Mouse (Mus musculus) spleen, adult 2 months (tissue): ENCODE data around the gene Fdxr. TPM values are rescaled to one million over a fixed set of nuclear protein-coding genes. Genes with fewer than 3 reads are reported as not detected.

Experiments used
- DNase-seq, 2 experiments: peaks; one replicate each; pipeline versions ENCODE4 v3.0.0 to v3.0.0-alpha.2; 2012 to 2021; ENCODE audit warnings: low spot score in 2 of 2, low read depth in 1 of 2
- H3K27ac ChIP-seq: fragments of 200-500 bp; 2 replicates; pipeline ENCODE4 v1.5.1; 2012; ENCODE audit warnings: low read length, inconsistent platforms; ENCODE audit not compliant: insufficient read depth
- H3K27me3 ChIP-seq: fragments of 200-500 bp; 2 replicates; pipeline ENCODE4 v1.6.1; 2012; ENCODE audit warnings: mild to moderate bottlenecking, moderate library complexity, low read length, inconsistent platforms; ENCODE audit not compliant: control insufficient read depth, insufficient read depth
- H3K36me3 ChIP-seq: fragments of 200-500 bp; 2 replicates; pipeline ENCODE4 v1.6.1; 2012; ENCODE audit warnings: mild to moderate bottlenecking, low read length, inconsistent platforms; ENCODE audit not compliant: control insufficient read depth, insufficient read depth
- H3K4me1 ChIP-seq: fragments of 200-500 bp; 2 replicates; pipeline ENCODE4 v1.6.1; 2011; ENCODE audit warnings: inconsistent platforms; ENCODE audit not compliant: control insufficient read depth, insufficient read depth, insufficient read length
- H3K4me3 ChIP-seq: fragments of 200-500 bp; 2 replicates; pipeline ENCODE4 v1.5.1; 2011; ENCODE audit warnings: mild to moderate bottlenecking, inconsistent platforms; ENCODE audit not compliant: insufficient read depth, insufficient read length; ENCODE audit errors: extremely low read depth
- CTCF ChIP-seq: fragments of 200-500 bp; IDR thresholded peaks from 2 replicates; pipeline ENCODE4 v1.5.1; 2011; ENCODE audit warnings: mild to moderate bottlenecking, inconsistent platforms; ENCODE audit not compliant: insufficient read depth, insufficient read length, insufficient replicate concordance; ENCODE audit errors: extremely low read depth
- POLR2A ChIP-seq: fragments of 200-500 bp; IDR thresholded peaks from 2 replicates; pipeline ENCODE4 v1.6.1; 2011; ENCODE audit warnings: low read depth, low read length, inconsistent platforms
- WGBS: fragments of 180-500 bp; shearing (Covaris S2); methylation state at CpG from one replicate; pipeline ENCODE4 v1.1.7; 2018; 5-methylcytosine and 5-hydroxymethylcytosine counted together
- polyA plus RNA-seq: library from polyadenylated mRNA; depleted of rRNA; stranded (reverse); fragments of >200 nt; gene quantifications from 2 replicates; pipeline ENCODE4 v1.2.3, GENCODE M21; 2012; rRNA removed

Gene Fdxr
- polyA plus RNA-seq, 1 experiment, result 18.7 TPM

DNA sequence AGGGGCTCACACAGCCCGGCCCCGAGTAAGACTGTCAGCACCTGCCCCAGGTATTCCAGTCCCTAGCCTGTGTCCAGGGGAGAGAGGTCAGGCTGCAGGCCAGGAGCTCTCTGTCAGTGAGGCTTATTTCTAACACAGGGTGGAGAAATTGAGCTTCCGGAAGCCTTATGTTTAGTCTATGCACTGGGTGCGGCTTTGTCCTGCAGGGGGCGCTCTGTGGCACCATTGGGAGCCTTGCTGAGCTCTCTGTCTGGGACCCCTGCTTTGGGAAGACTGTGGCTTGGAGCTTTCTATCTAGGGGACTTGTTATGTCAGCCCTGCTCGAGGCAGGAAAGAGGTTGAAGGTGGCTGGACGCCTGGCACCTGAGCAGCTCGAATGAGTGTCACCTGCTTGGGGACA lies 52.0 kb downstream of the Fdxr start:
- H3K4me3 ChIP-seq, result no peak overlapping the region
- WGBS, result 62% methylated on average over 8 of the region's 8 CpGs
- H3K36me3 ChIP-seq, result no peaks in the 10 kb centered on the region
- DNase-seq, result peak in 1 of 2 experiments; percentile 27
- H3K27me3 ChIP-seq, result no peaks in the 10 kb centered on the region
- H3K27ac ChIP-seq, result no peak overlapping the region
- H3K4me1 ChIP-seq, result peaks cover 21% of the 10 kb centered on the region; the same call in 1 of the 2 replicates
- TF ChIP-seq CTCF, result peak; percentile 51; the same call in 1 of the 2 replicates
- TF ChIP-seq POLR2A, result no peak

DNA sequence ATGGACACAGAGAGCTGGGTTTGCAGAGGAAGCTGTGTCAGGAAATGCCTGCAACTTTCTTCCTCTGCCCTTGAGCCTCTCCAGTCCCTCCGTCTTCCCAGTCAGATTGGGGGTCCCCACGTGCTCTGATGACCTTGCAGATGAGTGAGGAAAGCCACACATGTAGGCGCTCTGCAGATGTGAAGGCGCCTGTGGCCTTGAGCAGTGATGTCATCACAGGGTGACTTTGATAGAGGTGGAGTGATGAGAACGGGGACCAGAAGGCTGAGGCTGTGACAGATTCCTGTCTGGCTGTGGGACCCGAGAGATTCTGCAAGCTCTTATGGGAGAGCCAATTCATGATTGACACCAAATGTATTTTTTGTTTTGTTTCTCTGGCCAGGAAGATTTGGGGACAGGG lies 53.0 kb downstream of the Fdxr start:
- peaks cover 19% of the 10 kb centered on the region; the same call in 1 of the 2 replicates for H3K4me1 ChIP-seq

DNA sequence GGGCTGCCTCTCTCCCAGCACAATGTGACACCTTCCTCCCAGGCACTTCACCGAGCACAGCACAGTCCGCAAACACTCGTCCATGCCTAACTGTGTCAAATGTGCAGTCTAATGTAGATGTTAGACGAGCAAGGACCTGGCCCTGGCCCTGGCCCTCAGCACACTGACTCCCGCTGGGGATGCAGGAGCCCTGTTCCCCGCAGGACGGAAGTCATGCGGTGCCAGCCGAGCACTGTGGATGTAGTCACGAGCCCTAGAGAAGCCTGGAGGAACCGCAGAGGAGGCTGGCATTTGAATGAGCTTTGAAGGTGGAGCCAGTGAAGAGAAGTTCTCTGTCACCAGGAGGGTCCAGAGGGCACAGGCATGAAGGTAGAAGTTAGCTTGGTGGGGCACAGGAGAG lies 53.4 kb downstream of the Fdxr start:
- no peak overlapping the region for H3K27ac ChIP-seq
- H3K27me3 ChIP-seq, result no peaks in the 10 kb centered on the region
- peaks cover 19% of the 10 kb centered on the region; the same call in 1 of the 2 replicates for H3K4me1 ChIP-seq
- H3K36me3 ChIP-seq, result no peaks in the 10 kb centered on the region
- WGBS, result 36% methylated on average over 11 of the region's 11 CpGs
- no peak overlapping the region for H3K4me3 ChIP-seq
- TF ChIP-seq POLR2A (no peak), CTCF (no peak)
- no peak for DNase-seq

More for the DNA sequence above, 53.0 kb downstream of the Fdxr start:
- H3K27ac ChIP-seq, result no peak overlapping the region
- TF ChIP-seq CTCF (no peak), POLR2A (no peak)
- H3K27me3 ChIP-seq, result no peaks in the 10 kb centered on the region
- H3K36me3 ChIP-seq, result no peaks in the 10 kb centered on the region
- no peak overlapping the region for H3K4me3 ChIP-seq
- DNase-seq, result no peak
- WGBS, result 34% methylated on average over 6 of the region's 6 CpGs

DNA sequence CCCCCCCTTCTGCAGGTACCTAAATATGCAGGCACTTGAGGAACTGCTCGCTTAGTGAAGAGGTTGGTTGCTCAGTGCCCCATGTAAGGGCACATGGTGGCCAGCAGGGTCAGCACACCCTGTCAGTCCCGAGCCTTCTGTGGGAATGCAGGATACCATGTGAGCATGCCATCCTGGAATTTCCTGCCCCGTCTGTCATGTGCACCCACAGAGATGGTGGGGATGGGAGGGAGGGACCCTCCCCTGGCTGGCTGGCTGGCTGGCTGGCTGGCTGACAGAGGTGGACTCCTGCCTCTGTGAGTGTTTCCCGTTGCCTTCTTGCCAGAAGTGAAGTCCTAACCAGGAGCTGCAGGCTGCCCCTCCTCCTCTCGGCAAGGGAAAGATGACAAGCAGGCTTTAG lies 54.3 kb downstream of the Fdxr start:
- H3K27me3 ChIP-seq, result no peaks in the 10 kb centered on the region
- WGBS, result 76% methylated on average over 5 of the region's 5 CpGs
- H3K4me3 ChIP-seq, result no peak overlapping the region
- no peak for DNase-seq
- peaks cover 12% of the 10 kb centered on the region; the same call in 1 of the 2 replicates for H3K4me1 ChIP-seq
- H3K27ac ChIP-seq, result no peak overlapping the region
- TF ChIP-seq POLR2A (no peak), CTCF (no peak)
- no peaks in the 10 kb centered on the region for H3K36me3 ChIP-seq

DNA sequence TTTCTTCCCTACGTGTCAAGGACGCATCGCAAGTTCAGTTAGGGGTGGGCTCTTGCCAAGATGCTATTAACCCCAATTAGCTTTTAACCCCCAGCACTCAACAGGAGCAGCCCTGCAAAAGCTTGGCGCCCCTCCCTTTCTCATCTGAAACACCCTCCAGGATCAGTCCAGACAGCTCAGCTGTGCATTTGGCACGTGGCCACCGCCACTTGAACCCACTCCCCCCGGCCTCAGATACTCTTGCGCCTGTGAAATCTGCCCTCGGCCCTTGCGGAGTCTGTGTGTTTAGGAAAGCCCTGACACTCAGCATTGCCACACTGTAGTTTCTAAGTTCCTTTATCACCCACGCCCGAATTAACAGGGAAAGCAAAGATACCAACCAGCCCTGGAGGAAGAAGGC lies 54.8 kb downstream of the Fdxr start:
- no peak overlapping the region for H3K27ac ChIP-seq
- TF ChIP-seq CTCF (no peak), POLR2A (no peak)
- no peak for DNase-seq
- H3K4me3 ChIP-seq, result no peak overlapping the region
- H3K4me1 ChIP-seq, result peaks cover 9% of the 10 kb centered on the region; the same call in 1 of the 2 replicates
- H3K27me3 ChIP-seq, result no peaks in the 10 kb centered on the region
- no peaks in the 10 kb centered on the region for H3K36me3 ChIP-seq
- 86% methylated on average over 12 of the region's 12 CpGs for WGBS

DNA sequence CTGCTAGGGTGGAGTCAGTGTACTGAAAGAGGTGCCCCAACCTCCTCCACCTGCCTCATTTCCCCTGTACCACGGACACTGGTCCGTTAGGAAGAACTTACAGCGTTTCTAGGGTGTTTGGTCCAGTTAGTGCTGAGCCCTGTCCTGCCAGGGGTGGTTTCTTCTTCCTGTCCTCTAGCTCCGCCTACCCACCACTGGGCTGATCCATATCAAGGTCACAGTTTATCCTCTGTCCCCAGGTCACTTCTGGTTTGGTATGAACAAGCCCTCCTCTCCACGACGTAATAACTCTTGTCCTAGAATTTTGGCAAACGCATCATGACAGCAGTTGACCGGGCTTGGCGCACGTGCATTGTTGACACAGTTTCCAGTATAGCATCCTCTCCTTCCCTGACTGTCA lies 57.2 kb downstream of the Fdxr start:
- 88% methylated on average over 10 of the region's 10 CpGs for WGBS
- TF ChIP-seq POLR2A, result no peak
- H3K4me1 ChIP-seq, result no peaks in the 10 kb centered on the region; the same call in 1 of the 2 replicates
- no peaks in the 10 kb centered on the region for H3K27me3 ChIP-seq
- no peak overlapping the region for H3K4me3 ChIP-seq
- H3K27ac ChIP-seq, result no peak overlapping the region
- no peaks in the 10 kb centered on the region; the same call in 1 of the 2 replicates for H3K36me3 ChIP-seq
- no peak for DNase-seq

DNA sequence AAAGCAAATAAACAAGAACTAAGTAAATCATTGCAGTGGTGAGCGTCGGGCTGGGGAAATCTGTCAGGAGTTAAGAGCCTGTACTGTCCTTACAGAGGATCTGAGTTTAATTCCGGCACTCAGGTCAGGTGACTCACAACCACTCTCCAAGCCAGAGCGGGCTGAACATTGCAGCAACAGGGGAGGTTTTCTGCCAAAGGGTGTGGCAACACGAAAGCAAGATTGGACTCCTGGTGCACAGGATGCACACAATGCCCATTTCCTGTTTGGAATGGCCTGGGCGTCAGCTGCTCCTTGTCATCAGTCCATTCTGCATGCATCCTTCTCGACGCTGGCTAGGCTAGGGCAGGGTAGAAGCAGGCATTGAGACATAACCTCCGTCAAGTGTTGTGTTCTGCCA lies 57.6 kb downstream of the Fdxr start:
- no peaks in the 10 kb centered on the region; the same call in 1 of the 2 replicates for H3K4me1 ChIP-seq
- no peak for TF ChIP-seq CTCF
- no peak overlapping the region for H3K4me3 ChIP-seq
- H3K27me3 ChIP-seq, result no peaks in the 10 kb centered on the region
- H3K27ac ChIP-seq, result no peak overlapping the region
- 79% methylated on average over 9 of the region's 9 CpGs for WGBS
- no peak for DNase-seq
- no peaks in the 10 kb centered on the region; the same call in 1 of the 2 replicates for H3K36me3 ChIP-seq

Other genes starting within 250 kb of the Fdxr start
- gene Cd300ld5, start 239.3 kb downstream of the Fdxr start, polyA plus RNA-seq, result 2.3 and 5.5 TPM in 2 replicates
- gene Cd300ld3, start 228.6 kb downstream of the Fdxr start, polyA plus RNA-seq, result 13.1 and 29.1 TPM in 2 replicates
- 4.6 and 4.7 TPM in 2 replicates for gene Cd300e, start 214.9 kb downstream of the Fdxr start, polyA plus RNA-seq
- 7.8 and 7.9 TPM in 2 replicates for gene Rab37, start 185.6 kb downstream of the Fdxr start, polyA plus RNA-seq
- 24.7 and 31.4 TPM in 2 replicates for gene Cd300lf, start 143.1 kb downstream of the Fdxr start, polyA plus RNA-seq
- 51.5 and 63.7 TPM in 2 replicates for gene Slc9a3r1, start 113.7 kb downstream of the Fdxr start, polyA plus RNA-seq
- gene Tmem104, start 89.6 kb downstream of the Fdxr start, polyA plus RNA-seq, result 16.3 and 16.5 TPM in 2 replicates
- gene Nat9, start 89.2 kb downstream of the Fdxr start, polyA plus RNA-seq, result 12.3 and 12.5 TPM in 2 replicates
- gene Grin2c, start 9.8 kb downstream of the Fdxr start, polyA plus RNA-seq, result 9.5 and 13.7 TPM in 2 replicates
- gene Fads6, start 20.6 kb upstream of the Fdxr start, polyA plus RNA-seq, result 1.1 TPM in 2 replicates
- gene Otop2, start 30.1 kb upstream of the Fdxr start, polyA plus RNA-seq, result not detected in 2 replicates
- gene Ush1g, start 45.0 kb upstream of the Fdxr start, polyA plus RNA-seq, result 2.0 TPM in 2 replicates
- not detected in 2 replicates for gene Otop3, start 57.7 kb upstream of the Fdxr start, polyA plus RNA-seq
- gene Hid1, start 90.7 kb upstream of the Fdxr start, polyA plus RNA-seq, result 17.9 and 18.3 TPM in 2 replicates
- 7.0 and 8.4 TPM in 2 replicates for gene Cdr2l, start 104.9 kb upstream of the Fdxr start, polyA plus RNA-seq
- gene Mrpl58, start 126.7 kb upstream of the Fdxr start, polyA plus RNA-seq, result 42.8 and 48.3 TPM in 2 replicates
- gene Atp5h, start 142.9 kb upstream of the Fdxr start, polyA plus RNA-seq, result 34.5 and 40.4 TPM in 2 replicates
- 21.8 and 24.5 TPM in 2 replicates for gene Kctd2, start 143.1 kb upstream of the Fdxr start, polyA plus RNA-seq
- gene Trim80, start 163.5 kb upstream of the Fdxr start, polyA plus RNA-seq, result not detected in 2 replicates
- 8.0 and 8.8 TPM in 2 replicates for gene Slc16a5, start 185.4 kb upstream of the Fdxr start, polyA plus RNA-seq
- 31.0 and 40.3 TPM in 2 replicates for gene Armc7, start 198.6 kb upstream of the Fdxr start, polyA plus RNA-seq
- 59.1 and 73.6 TPM in 2 replicates for gene Nt5c, start 214.8 kb upstream of the Fdxr start, polyA plus RNA-seq
- 178 and 269 TPM in 2 replicates for gene Jpt1, start 237.3 kb upstream of the Fdxr start, polyA plus RNA-seq